Mouse (Mus musculus) testis, adult 2 months (tissue): ENCODE measurements at regions not wholly inside any gene's neighbourhood (a gene's known extent, or its start where the extent isn't known, plus 50 kb on each side); places are given as distances from the start of the nearest gene placed in this dataset.

Experiments
- CTCF ChIP-seq: fragments of 200-500 bp; IDR thresholded peaks from 2 replicates; pipeline ENCODE4 v1.5.1; 2012; ENCODE audit warnings: low read depth, mild to moderate bottlenecking, inconsistent platforms, low read length, moderate library complexity; ENCODE audit not compliant: control insufficient read depth, insufficient read depth, insufficient replicate concordance
- POLR2A ChIP-seq: fragments of 200-500 bp; IDR thresholded peaks from 2 replicates; pipeline ENCODE4 v1.6.1; 2012; ENCODE audit warnings: low read depth, mild to moderate bottlenecking, inconsistent platforms, low read length, moderate library complexity; ENCODE audit not compliant: control insufficient read depth

DNA sequence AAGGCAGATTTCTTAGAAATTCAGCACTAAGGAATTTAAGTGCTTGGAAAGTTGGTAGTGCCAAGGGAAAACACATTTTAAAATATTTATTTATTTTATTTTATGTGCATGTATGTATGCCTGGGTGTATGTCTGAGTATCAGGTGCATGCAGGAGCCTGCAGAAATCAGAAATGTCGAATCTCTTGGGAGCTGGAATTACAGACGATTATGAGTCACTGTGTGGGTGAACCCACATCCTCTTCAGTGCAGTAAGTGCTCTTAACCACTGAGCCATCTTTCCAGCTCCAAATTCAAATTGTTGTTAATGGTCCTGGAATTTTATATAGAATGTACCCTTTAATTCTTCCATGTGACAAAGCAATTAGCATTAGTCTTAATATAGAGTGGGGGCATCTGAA lies 1930.5 kb upstream of the Lrrc6 start:
- TF ChIP-seq CTCF: no peak
- no peak for TF ChIP-seq POLR2A
